Mouse (Mus musculus): ENCODE data around the gene Jmjd6.

Jmjd6 gene

DNA sequence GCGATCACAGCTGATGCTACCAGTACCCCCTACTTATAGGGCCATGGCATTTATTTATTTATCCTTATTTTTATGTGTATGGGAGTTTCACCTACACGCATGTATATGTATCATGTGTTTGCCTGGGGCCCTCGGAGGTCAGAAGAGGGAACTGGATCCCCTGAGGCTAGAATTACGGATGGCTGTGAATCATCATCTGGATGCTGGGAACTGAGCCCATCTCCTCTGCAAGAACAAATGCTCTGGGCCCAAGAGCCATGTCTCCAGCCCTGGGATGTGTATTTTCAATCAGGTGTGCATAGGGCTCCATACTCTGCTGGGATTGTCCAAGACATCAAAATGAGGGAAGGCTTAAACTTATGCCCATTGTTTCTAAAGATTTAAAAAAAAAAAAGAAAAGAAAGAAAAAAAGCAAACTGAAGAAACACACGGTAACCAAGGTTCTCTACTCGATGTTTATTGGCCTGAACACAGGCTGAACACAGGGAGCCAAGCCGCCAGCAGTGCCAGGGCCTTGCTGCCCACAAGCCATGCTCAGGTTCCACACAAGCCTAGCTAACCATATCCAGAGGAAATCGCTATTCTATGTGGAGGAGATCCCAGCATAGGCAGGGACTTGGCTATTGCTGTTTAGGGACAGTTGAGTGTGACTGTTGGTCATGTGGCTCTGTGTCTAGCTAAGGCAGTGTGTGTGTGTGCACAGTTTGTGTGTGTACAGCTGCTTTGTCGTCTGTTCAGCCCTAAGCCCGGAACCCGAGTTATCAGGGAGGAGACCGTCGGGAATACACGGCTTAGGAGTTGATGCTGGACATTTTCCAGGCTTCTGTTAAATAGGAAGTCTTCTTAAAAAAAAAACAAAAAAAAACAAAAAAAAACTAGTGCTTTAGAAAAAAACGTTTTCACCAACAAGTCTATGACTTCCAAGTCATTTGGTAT is 36.8 kb downstream of the Jmjd6 start:
- no peak for DNase-seq

DNA sequence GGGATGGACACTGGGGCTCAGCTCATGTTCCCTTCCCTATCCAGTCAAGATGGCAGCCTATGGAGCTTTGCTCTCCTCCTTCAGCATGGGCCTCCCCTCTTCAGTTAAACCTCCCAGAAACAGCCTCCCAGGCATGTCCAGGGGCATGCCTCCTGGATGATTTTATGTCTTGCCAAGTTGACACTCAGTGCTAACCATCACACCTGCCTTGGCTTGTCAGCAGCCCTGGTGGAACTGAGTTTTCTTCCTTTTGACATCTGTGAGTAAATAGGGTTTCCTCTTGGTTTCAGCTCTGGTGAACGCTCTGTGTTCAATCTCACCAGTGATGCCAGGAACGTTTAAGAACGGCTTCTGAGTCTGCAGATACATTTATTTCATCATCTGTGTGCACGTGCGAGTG is 40.5 kb downstream of the Jmjd6 start:
- DNase-seq, result no peak

DNA sequence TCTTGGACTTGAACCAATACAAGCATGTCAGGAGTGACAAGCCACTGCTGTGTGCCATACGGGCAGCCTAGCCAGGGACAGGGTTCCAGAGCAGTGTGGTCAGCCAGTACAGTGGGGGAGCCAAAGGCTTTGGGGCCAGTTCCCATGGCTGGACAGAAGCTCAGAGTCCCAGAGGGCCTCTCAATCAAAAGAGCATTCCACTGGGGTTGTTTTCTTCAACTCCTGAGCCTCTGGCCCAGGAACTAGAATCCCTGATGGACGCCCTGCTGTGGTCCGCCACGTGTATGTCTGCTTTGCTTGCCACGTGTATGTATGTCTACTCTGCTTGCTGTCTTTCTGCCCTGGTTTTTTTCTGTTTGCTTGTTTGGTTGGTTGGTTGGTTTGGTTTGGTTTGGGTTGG is 42.1 kb downstream of the Jmjd6 start:
- DNase-seq, result no peak

DNA sequence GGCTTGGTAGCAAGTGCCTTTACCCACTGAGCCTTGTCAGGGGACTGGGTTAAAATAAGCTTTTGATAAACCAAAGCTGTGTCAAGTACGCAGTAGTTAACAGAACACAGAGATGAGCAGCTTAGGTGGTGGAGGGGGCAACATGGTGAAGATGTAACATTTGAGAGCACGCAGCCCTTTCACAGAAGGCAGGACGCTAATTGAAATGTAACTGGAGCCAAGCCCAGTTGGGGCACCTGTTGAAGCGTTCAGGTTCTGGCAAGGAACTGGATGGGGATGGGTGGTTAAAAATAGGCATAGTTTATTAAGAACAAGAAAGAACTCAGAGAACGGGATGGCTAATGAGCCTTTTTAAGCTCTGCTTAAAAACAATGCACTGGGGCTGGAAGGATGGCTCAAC is 43.9 kb downstream of the Jmjd6 start:
- no peak for DNase-seq
